Mouse (Mus musculus): ENCODE measurements around the gene Scp2.
A peak's percentile ranks its signal among the peaks of the same experiment; 100 is the strongest.
"Not testable (repeated sequence)": the region's sequence is repeated elsewhere in the genome, so short reads cannot be mapped to it uniquely, and the experiment has no call there.

The Scp2 gene

GRCm38 (mm10) chr4:108092741-108093397 is 51.9 kb downstream of the Scp2 start:
- DNase-seq, result no peak

DNA sequence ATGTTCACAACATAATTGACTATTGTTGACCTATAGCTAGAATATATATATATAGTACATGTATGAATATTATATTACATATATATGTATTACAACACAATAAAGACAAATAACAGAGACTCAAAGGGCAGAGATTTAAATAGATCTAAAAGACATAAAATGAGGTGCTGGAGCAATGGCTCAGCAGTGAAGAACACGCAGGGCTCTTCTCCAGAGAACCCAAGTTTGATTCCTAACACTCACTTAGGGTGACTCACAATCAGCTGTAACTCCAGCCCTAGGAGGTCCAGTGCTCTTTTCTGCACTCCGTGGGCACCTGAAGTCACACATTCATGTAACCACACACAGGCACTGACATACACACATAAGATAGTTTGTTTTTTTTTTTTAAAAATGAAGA is 60.8 kb downstream of the Scp2 start:
- no peak for DNase-seq

DNA sequence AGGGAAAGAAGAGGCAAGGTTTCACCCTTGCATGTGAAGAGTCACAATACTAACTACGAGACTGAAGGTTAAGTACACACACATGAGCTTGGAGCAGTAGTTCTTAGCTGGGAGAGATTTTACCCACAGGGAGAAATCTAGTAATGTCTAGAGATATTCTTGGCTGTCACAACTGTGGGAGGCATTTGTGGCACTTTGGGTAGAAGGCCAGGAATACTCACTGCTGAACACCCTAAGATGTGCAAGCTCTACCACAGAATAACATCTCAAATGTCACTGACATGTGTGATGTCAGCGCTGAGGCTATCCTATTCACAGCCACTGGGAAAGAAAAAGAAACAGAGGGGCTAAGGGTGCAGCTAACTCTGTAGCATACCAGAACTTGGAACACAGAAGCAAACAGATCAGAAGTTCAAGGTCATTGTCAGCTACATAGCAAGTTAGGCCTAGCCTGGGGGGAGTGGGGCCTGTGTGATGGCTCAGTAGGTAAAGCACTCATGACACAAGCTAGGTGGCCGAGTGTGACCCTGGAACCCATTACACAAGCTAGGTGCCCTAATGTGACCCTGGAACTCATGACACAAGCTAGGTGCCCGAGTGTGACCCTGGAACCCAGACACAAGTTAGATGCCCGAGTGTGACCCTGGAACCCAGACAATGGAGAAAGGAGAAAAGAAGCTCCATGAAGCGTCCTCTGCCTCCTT is 61.6 kb downstream of the Scp2 start:
- DNase-seq, result peak; percentile 30

DNA sequence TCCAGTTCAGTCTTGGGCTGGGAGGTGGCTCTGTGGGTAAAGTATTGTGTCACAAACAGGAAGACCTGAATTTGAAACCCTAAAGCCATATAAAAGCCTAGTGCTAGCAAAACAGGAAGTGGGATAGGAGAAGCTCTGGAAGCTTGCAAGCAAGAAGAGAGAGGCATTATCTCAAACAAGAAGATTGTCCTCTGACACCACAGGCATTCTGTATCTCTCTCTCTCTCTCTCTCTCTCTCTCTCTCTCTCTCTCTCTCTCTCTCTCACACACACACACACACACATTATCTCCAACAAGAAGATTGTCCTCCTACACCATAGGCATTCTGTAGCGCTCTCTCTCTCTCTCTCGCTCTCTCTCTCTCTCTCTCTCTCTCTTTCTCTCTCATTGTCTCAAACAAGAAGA is 62.4 kb downstream of the Scp2 start:
- no peak for DNase-seq

DNA sequence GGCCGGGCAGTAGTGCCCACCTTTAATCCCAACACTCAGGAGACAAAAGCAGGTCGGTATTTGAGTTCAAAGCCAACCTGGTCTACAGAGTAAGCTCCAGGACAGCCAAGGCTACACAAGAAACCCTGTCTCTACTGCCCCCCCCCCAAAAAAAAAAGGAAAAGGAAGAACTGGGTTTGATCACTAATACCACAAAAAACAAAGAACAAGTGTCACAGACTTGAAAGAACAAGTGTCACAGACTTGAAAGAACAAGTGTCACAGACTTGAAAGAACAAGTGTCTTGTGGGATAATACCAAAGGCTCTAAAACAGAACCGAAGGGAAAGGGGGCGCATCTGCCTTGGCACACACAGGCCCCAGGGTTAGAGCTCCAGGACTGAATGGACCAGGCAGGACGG is 63.9 kb downstream of the Scp2 start:
- DNase-seq, result no peak

- DNase-seq, result no peak
Observed at GRCm38 (mm10) chr4:108079762-108080161, 65.0 kb downstream of the Scp2 start.

GRCm38 (mm10) chr4:108079191-108079590 is 65.6 kb downstream of the Scp2 start:
- DNase-seq, result not testable (repeated sequence)

DNA sequence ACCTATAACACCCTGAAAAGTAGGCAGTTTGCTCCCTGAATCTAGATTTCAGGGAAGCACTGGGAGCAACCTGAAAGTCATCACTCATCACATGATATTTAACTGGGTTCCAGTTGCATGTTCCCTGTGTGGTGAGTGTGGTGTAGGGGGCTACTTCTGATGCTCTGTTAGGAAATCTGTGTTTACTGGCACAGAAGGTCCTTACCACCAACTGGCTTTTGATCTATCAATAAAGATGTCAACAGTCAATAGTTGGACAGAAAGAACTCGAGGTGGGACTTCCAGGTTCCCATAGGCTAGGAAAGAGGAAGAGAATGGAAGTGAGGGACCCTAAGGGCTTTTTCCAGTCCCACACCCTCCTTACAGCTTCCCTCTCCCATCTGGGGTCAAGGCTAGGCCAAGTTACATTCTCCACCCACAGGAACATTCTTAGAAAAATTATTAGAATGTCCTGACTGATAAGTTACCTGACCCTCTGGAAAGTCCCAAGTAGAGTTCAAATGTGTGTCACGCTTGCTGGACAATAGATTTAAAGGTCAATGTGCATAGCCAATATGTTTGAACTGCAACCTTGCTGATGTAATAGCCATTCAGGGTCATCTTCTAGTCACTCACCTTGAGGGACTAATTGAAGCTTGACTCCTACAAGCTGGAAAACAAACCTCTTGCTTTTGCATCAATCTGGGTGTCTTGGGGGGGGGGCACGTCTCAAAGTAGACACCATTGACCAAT is 67.4 kb downstream of the Scp2 start:
- no peak for DNase-seq

DNA sequence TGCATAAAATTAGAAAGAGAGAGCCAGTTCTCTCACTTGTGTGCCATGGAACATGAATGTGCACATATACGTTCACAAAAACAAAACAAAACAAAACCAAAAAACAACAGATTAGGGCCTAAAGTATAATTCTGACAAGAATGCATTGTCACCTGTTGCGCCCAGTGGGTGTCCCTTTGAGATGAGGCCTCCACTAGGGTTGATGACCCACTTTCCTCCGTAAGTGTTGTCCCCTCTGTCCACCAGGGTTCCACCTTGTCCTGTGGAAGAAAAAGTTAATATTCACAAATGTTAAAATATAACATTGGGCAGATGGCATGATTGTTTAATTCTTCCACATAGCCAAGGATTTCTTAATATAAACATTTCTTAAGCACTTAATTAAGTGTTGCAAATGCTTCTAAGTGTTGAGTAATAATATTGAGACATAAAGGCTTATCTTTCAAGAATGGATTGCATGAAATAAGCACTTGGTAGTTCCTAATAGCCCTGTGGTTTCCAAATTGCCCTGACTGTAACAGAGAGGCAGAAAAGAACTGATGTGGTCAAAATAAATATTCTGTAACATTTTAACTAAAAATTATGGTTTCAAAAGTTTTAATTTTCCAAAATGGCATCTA is 70.5 kb downstream of the Scp2 start:
- no peak for DNase-seq

DNA sequence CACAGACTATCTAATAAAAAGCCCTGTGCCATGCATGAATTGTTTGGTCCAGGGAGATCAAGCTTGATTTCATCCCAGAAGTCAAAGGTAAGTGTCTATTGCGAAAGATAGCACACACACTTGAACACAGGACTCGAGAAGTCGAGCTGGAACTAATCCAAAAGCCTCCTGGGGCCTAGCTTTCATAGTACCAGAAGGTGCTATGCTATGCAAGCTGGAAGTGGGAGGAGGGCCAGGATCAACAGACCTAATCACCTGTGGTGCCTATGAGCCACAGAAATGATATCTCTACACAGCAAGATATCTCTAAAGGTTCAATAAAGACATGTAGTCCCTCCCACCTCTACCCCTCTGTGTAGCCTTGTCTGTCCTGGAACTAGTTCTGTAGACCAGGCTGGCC is 72.7 kb downstream of the Scp2 start:
- no peak for DNase-seq

DNA sequence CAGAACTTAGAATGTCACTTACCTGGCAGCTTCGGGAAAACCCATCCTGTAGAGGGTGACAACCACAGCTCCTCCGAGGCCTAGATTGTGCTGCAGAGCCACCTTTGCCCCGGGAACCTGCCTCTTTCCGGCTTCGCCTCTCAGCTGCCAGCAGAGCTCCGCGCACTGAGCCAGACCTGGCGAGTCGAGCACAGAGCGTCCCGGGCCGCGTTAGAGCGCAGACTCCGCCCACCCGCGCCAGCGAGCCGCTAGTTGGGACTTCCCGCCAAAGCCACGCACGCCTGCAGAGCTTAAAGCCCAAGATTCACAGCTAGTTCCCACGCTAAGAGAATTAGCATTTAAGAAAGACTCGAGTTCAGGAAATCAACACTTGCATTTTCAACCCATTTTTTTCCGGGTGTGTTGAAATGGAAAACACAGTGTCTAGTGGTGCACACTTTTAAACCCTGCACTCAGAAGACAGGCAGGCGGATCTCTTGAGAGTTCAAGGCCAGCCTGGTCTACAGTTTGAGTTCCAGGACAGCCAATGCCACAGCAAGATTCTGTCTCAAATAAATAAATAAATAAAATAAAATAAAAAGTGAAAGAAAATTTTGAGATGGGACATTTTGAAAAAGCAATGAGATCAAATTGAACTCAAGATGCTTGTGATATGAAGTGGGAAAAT is 73.4 kb downstream of the Scp2 start:
- peak; percentile 95 for DNase-seq

DNA sequence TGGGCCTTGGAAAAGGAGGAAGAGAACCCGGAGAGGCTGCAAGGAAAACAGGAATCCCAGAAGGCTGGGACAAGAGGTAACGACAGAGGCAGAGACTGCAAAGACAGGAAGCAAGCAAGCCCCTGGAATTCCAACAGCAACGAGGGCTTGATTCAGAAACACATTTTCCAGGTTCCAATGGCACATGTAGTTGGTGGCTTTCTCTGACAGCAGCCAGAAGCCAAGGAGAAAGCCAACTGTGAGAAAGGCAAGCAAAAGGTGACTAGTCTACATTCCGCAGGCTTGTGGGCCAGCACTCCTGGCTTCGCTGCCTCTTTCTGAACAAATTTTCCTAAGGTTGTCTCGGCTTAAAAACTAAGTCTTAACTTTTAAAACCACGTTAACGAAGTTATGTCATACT is 74.1 kb downstream of the Scp2 start:
- no peak for DNase-seq

DNA sequence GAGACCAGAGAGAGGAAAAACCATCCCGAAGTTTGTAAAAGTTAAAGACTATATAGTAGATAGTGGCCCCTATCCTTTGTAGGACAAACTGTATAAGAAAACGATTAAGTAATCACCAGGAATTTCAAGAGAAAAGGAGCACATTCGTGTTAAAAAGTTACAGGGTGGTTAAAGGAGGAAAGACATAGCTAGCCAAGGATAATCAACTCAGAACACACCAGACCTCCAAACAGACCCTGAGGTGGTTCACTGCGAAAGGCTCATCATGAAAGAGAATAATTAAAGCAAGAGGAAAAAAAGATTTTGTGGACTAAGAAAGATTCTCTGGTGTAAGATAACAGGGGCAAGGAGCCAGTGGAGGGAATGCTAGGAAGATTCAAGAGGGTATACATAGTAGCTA is 74.5 kb downstream of the Scp2 start:
- no peak for DNase-seq

GRCm38 (mm10) chr4:108068081-108068480 is 76.7 kb downstream of the Scp2 start:
- no peak for DNase-seq

GRCm38 (mm10) chr4:108067261-108067660 is 77.5 kb downstream of the Scp2 start:
- no peak for DNase-seq

GRCm38 (mm10) chr4:108066569-108066968 is 78.2 kb downstream of the Scp2 start:
- peak; percentile 28 for DNase-seq

DNA sequence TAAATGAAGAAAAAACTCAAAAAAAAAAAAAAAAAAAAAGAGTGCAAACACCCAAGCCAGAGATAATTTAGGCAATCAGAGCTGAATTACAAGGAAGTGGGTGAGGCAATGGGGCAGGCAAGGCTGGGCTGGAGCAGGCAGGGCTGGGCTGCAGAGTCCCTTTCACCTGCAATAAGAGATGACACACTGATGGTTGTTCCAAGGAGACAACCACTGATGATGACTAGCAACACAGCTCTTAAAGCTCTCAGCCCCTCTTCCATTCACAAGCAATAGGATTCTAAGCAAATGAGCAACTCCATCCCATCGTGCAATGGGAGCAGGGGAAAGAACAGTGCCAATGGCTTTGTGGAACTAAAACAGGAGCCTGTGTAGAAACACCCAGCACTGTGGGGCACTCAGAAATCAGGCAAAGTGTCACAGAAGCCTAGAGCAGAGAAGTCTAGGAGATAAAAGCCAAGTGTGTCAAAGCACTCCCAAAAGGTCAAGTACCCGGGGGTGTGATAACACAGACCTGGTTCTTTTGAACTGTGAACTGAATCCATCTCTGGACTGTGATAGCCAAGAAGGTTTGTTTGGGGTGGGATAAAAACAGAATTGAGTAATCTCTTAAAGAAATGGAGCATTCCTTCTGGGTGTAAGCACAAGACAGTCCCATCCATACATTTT is 79.5 kb downstream of the Scp2 start:
- no peak for DNase-seq

DNA sequence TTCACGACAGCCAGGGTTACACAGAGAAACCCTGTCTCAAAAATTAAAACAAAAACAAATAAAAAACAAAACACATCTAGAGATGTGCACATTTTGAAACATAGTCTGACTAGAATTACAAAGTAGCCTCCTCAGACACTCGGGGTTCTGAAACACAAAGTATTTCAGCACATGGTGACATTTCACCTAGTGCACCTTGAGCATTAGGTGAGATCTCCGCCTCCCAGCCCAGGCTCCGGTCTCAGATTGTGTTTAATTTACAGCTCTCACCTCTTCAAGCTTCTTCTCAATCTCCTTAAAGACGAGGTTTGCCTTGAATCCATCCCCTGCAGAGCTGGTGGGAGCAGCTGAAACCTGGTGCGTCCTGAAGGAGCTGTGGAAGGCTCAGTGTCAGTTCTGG is 81.2 kb downstream of the Scp2 start:
- DNase-seq, result no peak

DNA sequence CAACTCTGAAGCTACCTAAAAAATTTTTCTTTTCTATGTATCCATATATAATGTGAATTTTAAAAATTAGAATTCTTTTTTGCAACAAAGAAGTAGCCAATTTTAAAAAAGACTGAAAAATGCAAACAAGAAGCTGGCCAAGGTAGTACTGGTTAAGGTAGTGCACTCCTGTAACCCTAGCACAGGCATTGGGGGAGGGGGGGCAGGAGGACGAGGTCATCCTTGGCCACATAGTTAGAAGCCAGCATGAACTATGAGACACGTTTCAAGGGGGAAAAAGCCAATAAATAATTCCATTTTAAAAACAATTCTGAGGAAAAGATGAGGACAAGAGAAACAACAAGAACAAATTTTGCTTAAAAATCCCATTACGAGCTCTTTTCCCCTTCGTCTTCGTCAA is 82.3 kb downstream of the Scp2 start:
- no peak for DNase-seq

DNA sequence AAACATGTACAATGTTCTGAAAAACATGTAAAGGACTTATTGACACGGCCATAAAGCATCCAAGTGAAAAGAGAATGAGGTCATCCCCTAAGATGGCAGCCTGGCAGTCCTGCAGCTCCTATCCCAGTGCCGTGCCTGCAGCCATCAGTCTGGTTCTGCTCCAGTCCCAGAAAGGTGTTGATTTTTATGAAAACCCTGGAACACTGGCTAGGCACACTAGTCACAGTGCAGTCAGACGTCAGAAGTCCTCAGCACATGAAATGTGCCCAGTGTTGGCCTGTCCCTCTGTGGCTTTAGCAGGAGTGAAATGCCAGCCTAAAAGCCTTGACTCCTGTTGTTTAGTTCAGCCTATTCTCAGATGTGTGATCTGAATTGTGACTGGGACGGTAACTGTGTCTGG is 84.0 kb downstream of the Scp2 start:
- DNase-seq, result no peak

- no peak for DNase-seq
Observed at GRCm38 (mm10) chr4:108059601-108060379, 85.0 kb downstream of the Scp2 start.

- DNase-seq, result no peak
Observed at GRCm38 (mm10) chr4:108058166-108058565, 86.6 kb downstream of the Scp2 start.

Data from liver (tissue).